Mouse (Mus musculus): ENCODE results near the gene Shisa7.

- TF ChIP-seq CTCF (IDR thresholded peaks at IDR 0.05; ENCODE audit: insufficient read depth, low read length) (no peak), POLR2A (IDR thresholded peaks at IDR 0.05; ENCODE audit: borderline replicate concordance, extremely low read depth, low read depth, low read length) (no peak)
These were observed 32.6 kb downstream of the Shisa7 start for GRCm38 (mm10) chr7:4811842-4812302.
